Mouse (Mus musculus): Measurements from ENCODE around the gene Cacna1i.

DNA sequence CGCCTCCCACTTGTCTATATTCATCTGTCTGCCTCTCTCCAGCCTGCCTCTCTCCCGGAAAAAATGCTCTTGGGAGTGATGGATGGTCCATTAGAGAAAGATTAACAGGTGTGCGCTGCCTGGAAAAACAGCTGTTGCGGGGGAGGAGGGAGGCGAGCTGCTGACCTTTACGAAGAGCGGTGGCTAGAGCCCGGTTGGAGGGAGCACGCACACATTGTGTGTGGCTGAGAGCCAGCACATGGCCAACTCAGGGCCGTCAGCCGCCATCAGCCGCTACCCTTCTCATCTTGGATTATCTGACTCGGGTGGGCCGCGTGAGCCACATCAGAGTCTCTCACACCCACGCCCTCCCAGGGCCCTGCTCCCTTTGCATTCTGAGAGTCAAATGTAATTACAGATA, 79.9 kb downstream of the Cacna1i start:
- no peak for TF ChIP-seq POLR2A (IDR thresholded peaks at IDR 0.05; ENCODE audit: insufficient read depth, low read length)
- TF ChIP-seq CTCF (IDR thresholded peaks at IDR 0.05; ENCODE audit: low read depth, low read length): no peak

All from ES-Bruce4 (cell line).